In genomic region chr1:157452759-157453549, GRCm38 (mm10) we compare ENCODE assay signal across 15 mouse cellular contexts. TPM values are rescaled to one million over a fixed set of nuclear protein-coding genes. Genes with fewer than 3 reads are reported as not detected.
DNase-seq lines count a peak whose midpoint lies in the region; ATAC-seq lines count a peak whose summit lies in the region.
"Had no signal": no experiment of that assay in that cellular context is flagged by ENCODE, and none has a peak within 500 bp of the region (broad histone marks: within the 10 kb centered on the region; RNA-seq: fewer than 3 reads in every experiment).

No protein-coding gene starts in this region.

- H3K4me1 ChIP-seq in midbrain, embryonic 12.5 days, result peaks cover 46% of the 10 kb centered on the region
- peaks cover 12% of the 10 kb centered on the region for H3K4me1 ChIP-seq in midbrain, embryonic 14.5 days (ENCODE audit: control insufficient read depth, insufficient read depth, low read length)
- peaks cover 48% of the 10 kb centered on the region for H3K4me1 ChIP-seq in forebrain, embryonic 13.5 days
- H3K4me1 ChIP-seq in neural tube, embryonic 14.5 days (ENCODE audit: control insufficient read depth, insufficient read depth, low read length), result peaks cover 7% of the 10 kb centered on the region; the same call in 1 of the 2 replicates

- peaks cover 24% of the 10 kb centered on the region for H3K27me3 ChIP-seq in midbrain, embryonic 12.5 days
- H3K27me3 ChIP-seq in midbrain, embryonic 14.5 days (ENCODE audit: control insufficient read depth, insufficient read depth, low read length), result no peaks in the 10 kb centered on the region
- H3K27me3 ChIP-seq in forebrain, embryonic 13.5 days, result peaks cover 5% of the 10 kb centered on the region
- no peaks in the 10 kb centered on the region for H3K27me3 ChIP-seq in neural tube, embryonic 14.5 days (ENCODE audit: control insufficient read depth, insufficient read depth, low read length)

- DNase-seq in midbrain, embryonic 14.5 days, result no peak
- DNase-seq in forelimb bud, embryonic 11.5 days (ENCODE audit: low read depth, low spot score), result peak; percentile 69
- DNase-seq in ovary, postnatal 10 days (ENCODE audit: low spot score), result no peak
- DNase-seq: cerebellum, adult 9-10 months; heart, postnatal 4 days; lung, postnatal 14 days; thymus, postnatal 36 days had no signal

- no peaks in the 10 kb centered on the region for H3K36me3 ChIP-seq in midbrain, embryonic 12.5 days
- no peaks in the 10 kb centered on the region for H3K36me3 ChIP-seq in midbrain, embryonic 14.5 days (ENCODE audit: control insufficient read depth, insufficient read depth, low read length)
- H3K36me3 ChIP-seq in forebrain, embryonic 13.5 days (ENCODE audit: poor library complexity, severe bottlenecking), result no peaks in the 10 kb centered on the region
- H3K36me3 ChIP-seq in neural tube, embryonic 14.5 days (ENCODE audit: control insufficient read depth, insufficient read depth, low read length), result no peaks in the 10 kb centered on the region
- H3K36me3 ChIP-seq: embryonic facial prominence, embryonic 10.5 days; liver, embryonic 15.5 days had no signal

- ATAC-seq in midbrain, embryonic 12.5 days (ENCODE audit: low FRiP score, low read depth), result peak; percentile 69
- no peak; the same call in 1 of the 2 replicates for ATAC-seq in midbrain, embryonic 14.5 days (ENCODE audit: low FRiP score, low TSS enrichment)
- peak; percentile 88 for ATAC-seq in forebrain, embryonic 13.5 days
- peak; percentile 41; the same call in 1 of the 2 replicates for ATAC-seq in neural tube, embryonic 14.5 days (ENCODE audit: low read depth)
- no peak for ATAC-seq in activated CD4-positive, CD25-positive, alpha-beta regulatory T cell, adult 4 months
- ATAC-seq: intestine, embryonic 16.5 days had no signal

- H3K9ac ChIP-seq in midbrain, embryonic 12.5 days (replicated peaks), result no peak overlapping the region
- H3K9ac ChIP-seq in midbrain, embryonic 14.5 days (replicated peaks; ENCODE audit: low read length), result no peak overlapping the region
- H3K9ac ChIP-seq in forebrain, embryonic 13.5 days, result no peak overlapping the region
- no peak overlapping the region for H3K9ac ChIP-seq in neural tube, embryonic 14.5 days (replicated peaks; ENCODE audit: low read depth, low read length)
- H3K9ac ChIP-seq: liver, embryonic 15.5 days had no signal

- no peak overlapping the region for H3K4me3 ChIP-seq in midbrain, embryonic 12.5 days
- H3K4me3 ChIP-seq in midbrain, embryonic 14.5 days (replicated peaks; ENCODE audit: low read depth, low read length), result no peak overlapping the region
- H3K4me3 ChIP-seq in forebrain, embryonic 13.5 days, result no peak overlapping the region
- no peak overlapping the region for H3K4me3 ChIP-seq in neural tube, embryonic 14.5 days (ENCODE audit: low read depth, low read length)
- H3K4me3 ChIP-seq: embryonic facial prominence, embryonic 10.5 days; liver, embryonic 15.5 days; megakaryocyte, embryonic 14.5 days had no signal

- no peaks in the 10 kb centered on the region for H3K9me3 ChIP-seq in midbrain, embryonic 12.5 days
- no peaks in the 10 kb centered on the region for H3K9me3 ChIP-seq in midbrain, embryonic 14.5 days (ENCODE audit: control insufficient read depth, low read length)
- no peaks in the 10 kb centered on the region for H3K9me3 ChIP-seq in forebrain, embryonic 13.5 days (replicated peaks)
- no peaks in the 10 kb centered on the region for H3K9me3 ChIP-seq in neural tube, embryonic 14.5 days (ENCODE audit: control insufficient read depth, low read length)
- H3K9me3 ChIP-seq: embryonic facial prominence, embryonic 10.5 days; liver, embryonic 15.5 days; megakaryocyte, embryonic 14.5 days had no signal

- peak overlapping the region; percentile 32 for H3K27ac ChIP-seq in midbrain, embryonic 12.5 days (replicated peaks)
- no peak overlapping the region for H3K27ac ChIP-seq in midbrain, embryonic 14.5 days (replicated peaks; ENCODE audit: low read depth, low read length)
- peak overlapping the region; percentile 49 for H3K27ac ChIP-seq in forebrain, embryonic 13.5 days
- H3K27ac ChIP-seq in neural tube, embryonic 14.5 days (ENCODE audit: low read depth, low read length), result no peak overlapping the region
- H3K27ac ChIP-seq: embryonic facial prominence, embryonic 10.5 days; liver, embryonic 15.5 days had no signal

- 27% methylated on average over 5 of the region's 5 CpGs for WGBS in midbrain, embryonic 12.5 days
- 25% methylated on average over 5 of the region's 5 CpGs for WGBS in midbrain, embryonic 14.5 days
- 15% methylated on average over 5 of the region's 5 CpGs for WGBS in forebrain, embryonic 13.5 days
- 27% methylated on average over 5 of the region's 5 CpGs for WGBS in neural tube, embryonic 14.5 days

- no peak overlapping the region; the same call in 1 of the 2 replicates for H3K4me2 ChIP-seq in midbrain, embryonic 12.5 days (replicated peaks)
- H3K4me2 ChIP-seq in midbrain, embryonic 14.5 days (ENCODE audit: low read length), result no peak overlapping the region
- no peak overlapping the region for H3K4me2 ChIP-seq in forebrain, embryonic 13.5 days
- H3K4me2 ChIP-seq in neural tube, embryonic 14.5 days (ENCODE audit: low read depth, low read length), result no peak overlapping the region
- H3K4me2 ChIP-seq: liver, embryonic 15.5 days had no signal

RNA-seq across cellular contexts. Expression of gene Cryzl2, which starts 5.4 kb away (rescaled TPM):
- polyA plus RNA-seq in midbrain, embryonic 12.5 days (2016; fragmentation: Nextera tagmentation; extraction: Ambion mirVana), result 7.5 and 8.2 TPM in 2 replicates
- 6.2 and 7.6 TPM in 2 replicates for polyA plus RNA-seq in midbrain, embryonic 14.5 days (2014; fragmentation: Nextera tagmentation; extraction: Ambion mirVana)
- polyA plus RNA-seq in forebrain, embryonic 13.5 days (2015; fragmentation: Nextera tagmentation; extraction: Ambion mirVana), result 5.8 and 6.6 TPM in 2 replicates
- 6.2 and 8.2 TPM in 2 replicates for polyA plus RNA-seq in neural tube, embryonic 14.5 days (2014; fragmentation: Nextera tagmentation; extraction: Ambion mirVana)
- 1 to 10 TPM; 3.9 to 5.5 TPM for polyA plus RNA-seq in activated CD4-positive, CD25-positive, alpha-beta regulatory T cell, adult 4 months (2017; shearing (Covaris generic))

RNA-seq across cellular contexts. Expression of gene Rasal2, which starts 40.6 kb away (rescaled TPM):
- polyA plus RNA-seq in midbrain, embryonic 12.5 days (2016; fragmentation: Nextera tagmentation; extraction: Ambion mirVana), result 36.4 and 43.7 TPM in 2 replicates
- 48.8 and 64.2 TPM in 2 replicates for polyA plus RNA-seq in midbrain, embryonic 14.5 days (2014; fragmentation: Nextera tagmentation; extraction: Ambion mirVana)
- 31.0 and 33.7 TPM in 2 replicates for polyA plus RNA-seq in forebrain, embryonic 13.5 days (2015; fragmentation: Nextera tagmentation; extraction: Ambion mirVana)
- 36.6 and 46.4 TPM in 2 replicates for polyA plus RNA-seq in neural tube, embryonic 14.5 days (2014; fragmentation: Nextera tagmentation; extraction: Ambion mirVana)
- under 1 TPM in 1 of 2 experiments, not detected in 1; 0.19 TPM for polyA plus RNA-seq in activated CD4-positive, CD25-positive, alpha-beta regulatory T cell, adult 4 months (2017; shearing (Covaris generic))

RNA-seq across cellular contexts. Expression of gene Sec16b, which starts 53.6 kb away (rescaled TPM):
- polyA plus RNA-seq in midbrain, embryonic 12.5 days (2016; fragmentation: Nextera tagmentation; extraction: Ambion mirVana), result 0.45 and 0.73 TPM in 2 replicates
- 0.20 and 0.34 TPM in 2 replicates for polyA plus RNA-seq in midbrain, embryonic 14.5 days (2014; fragmentation: Nextera tagmentation; extraction: Ambion mirVana)
- polyA plus RNA-seq in forebrain, embryonic 13.5 days (2015; fragmentation: Nextera tagmentation; extraction: Ambion mirVana), result 0.23 and 0.87 TPM in 2 replicates
- 0.23 and 0.36 TPM in 2 replicates for polyA plus RNA-seq in neural tube, embryonic 14.5 days (2014; fragmentation: Nextera tagmentation; extraction: Ambion mirVana)
- polyA plus RNA-seq in activated CD4-positive, CD25-positive, alpha-beta regulatory T cell, adult 4 months (2017; shearing (Covaris generic)), result under 1 TPM; 0.78 to 0.90 TPM

Comparison
In these comparisons a context has a peak if more than half of its experiments do, and no peak if none do; other contexts are left out.
1. ATAC-seq: peak in midbrain, embryonic 12.5 days (single experiment), forebrain, embryonic 13.5 days (single experiment) and neural tube, embryonic 14.5 days (single experiment); none in midbrain, embryonic 14.5 days (single experiment) and activated CD4-positive, CD25-positive, alpha-beta regulatory T cell, adult 4 months (single experiment).
2. H3K27ac ChIP-seq: peak in midbrain, embryonic 12.5 days (single experiment) and forebrain, embryonic 13.5 days (single experiment); none in midbrain, embryonic 14.5 days (single experiment) and neural tube, embryonic 14.5 days (single experiment).
3. RNA of gene Rasal2, which starts 40.6 kb away (polyA plus RNA-seq): 48.8 to 64.2 TPM in midbrain, embryonic 14.5 days, 36.6 to 46.4 TPM in neural tube, embryonic 14.5 days, 36.4 to 43.7 TPM in midbrain, embryonic 12.5 days and 31.0 to 33.7 TPM in forebrain, embryonic 13.5 days; 0.19 TPM in activated CD4-positive, CD25-positive, alpha-beta regulatory T cell, adult 4 months; every median in the first group is over 10 times any median in the second.